Mouse (Mus musculus) MEL (cell line): Measurements from ENCODE around the gene Cspg4.

Source experiments
- CHD2 ChIP-seq: IDR thresholded peaks from 2 replicates; pipeline ENCODE4 v1.6.1; 2011; ENCODE audit warnings: low read length, improper control_type of control experiment
- CTCF ChIP-seq, 3 experiments: IDR thresholded peaks in 2 of 3; conservative IDR thresholded peaks in 1 of 3; 2 replicates each; pipeline ENCODE4 v1.5.1; 2011 to 2012; ENCODE audit warnings: low read length in 3 of 3, low read depth in 2 of 3, mild to moderate bottlenecking in 2 of 3, improper control_type of control experiment in 1 of 3, inconsistent platforms in 1 of 3, mixed read lengths in 1 of 3, moderate library complexity in 1 of 3; ENCODE audit not compliant: control insufficient read depth in 1 of 3, insufficient read depth in 1 of 3, poor library complexity in 1 of 3, severe bottlenecking in 1 of 3
- EP300 ChIP-seq, 2 experiments: IDR thresholded peaks; 2 replicates each; pipeline ENCODE4 v1.6.1; 2011; ENCODE audit warnings: improper control_type of control experiment in 2 of 2, low read length in 2 of 2, low read depth in 1 of 2, mild to moderate bottlenecking in 1 of 2
- MXI1 ChIP-seq: IDR thresholded peaks from 2 replicates; pipeline ENCODE4 v1.6.1; 2011; ENCODE audit warnings: mild to moderate bottlenecking, low read depth, low read length, improper control_type of control experiment
- TCF12 ChIP-seq: IDR thresholded peaks from 2 replicates; pipeline ENCODE4 v1.6.1; 2014; ENCODE audit warnings: low read depth, mild to moderate bottlenecking, inconsistent platforms, low read length, improper control_type of control experiment, moderate library complexity
- UBTF ChIP-seq: IDR thresholded peaks from 2 replicates; pipeline ENCODE4 v1.6.1; 2012; ENCODE audit warnings: low read depth, mild to moderate bottlenecking, inconsistent platforms, low read length, improper control_type of control experiment, moderate library complexity, borderline replicate concordance; ENCODE audit not compliant: insufficient read depth

DNA sequence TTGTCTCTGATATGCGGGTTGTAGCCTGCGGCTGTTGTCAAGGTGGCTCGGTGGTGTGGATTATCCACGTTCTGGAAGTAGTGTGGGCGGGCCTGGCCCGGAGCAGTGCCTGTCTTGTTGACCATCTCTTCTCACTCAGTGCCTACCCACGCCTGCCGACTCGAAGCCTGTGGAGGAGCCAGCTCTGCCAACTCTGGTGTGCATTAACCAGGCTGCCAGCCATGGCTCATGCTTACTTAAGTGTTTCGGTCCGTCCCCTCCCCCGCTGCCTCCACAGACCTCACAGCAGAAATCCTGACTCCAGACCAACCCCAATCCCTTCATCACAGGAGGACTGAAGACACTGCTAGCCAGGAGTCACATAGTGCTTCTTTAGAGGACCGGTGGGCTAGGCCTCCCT is 4.7 kb downstream of the Cspg4 start:
- TF ChIP-seq CTCF (IDR thresholded peaks at IDR 0.05 in 2 of 3, conservative IDR thresholded peaks at IDR 0.05 in 1 of 3; ENCODE audit: control insufficient read depth in 1 of 3, insufficient read depth in 1 of 3, low read depth in 2 of 3, low read length in 3 of 3, poor library complexity in 1 of 3, severe bottlenecking in 1 of 3) (no peak), UBTF (no peak), EP300 (IDR thresholded peaks at IDR 0.05; ENCODE audit: low read depth in 1 of 2, low read length in 2 of 2) (no peak), MXI1 (no peak), TCF12 (no peak), CHD2 (no peak)
